Mouse (Mus musculus) T-cell, adult 2 months (primary cell): ENCODE data around the gene Cntd1.
A peak's percentile ranks its signal among the peaks of the same experiment; 100 is the strongest.

ENCODE experiments used
- DNase-seq: peaks from one replicate; pipeline ENCODE4 v3.0.0; 2022; ENCODE audit warnings: low spot score

Cntd1 gene

GRCm38 (mm10) chr11:101278223-101279192 is at the start of gene Cntd1, which contains the start of gene Coa3:
Cntd1 (plus strand) TSS chr11:101279012.
Coa3 (minus strand) TSS chr11:101279114.
- peak; percentile 80 for DNase-seq

DNA sequence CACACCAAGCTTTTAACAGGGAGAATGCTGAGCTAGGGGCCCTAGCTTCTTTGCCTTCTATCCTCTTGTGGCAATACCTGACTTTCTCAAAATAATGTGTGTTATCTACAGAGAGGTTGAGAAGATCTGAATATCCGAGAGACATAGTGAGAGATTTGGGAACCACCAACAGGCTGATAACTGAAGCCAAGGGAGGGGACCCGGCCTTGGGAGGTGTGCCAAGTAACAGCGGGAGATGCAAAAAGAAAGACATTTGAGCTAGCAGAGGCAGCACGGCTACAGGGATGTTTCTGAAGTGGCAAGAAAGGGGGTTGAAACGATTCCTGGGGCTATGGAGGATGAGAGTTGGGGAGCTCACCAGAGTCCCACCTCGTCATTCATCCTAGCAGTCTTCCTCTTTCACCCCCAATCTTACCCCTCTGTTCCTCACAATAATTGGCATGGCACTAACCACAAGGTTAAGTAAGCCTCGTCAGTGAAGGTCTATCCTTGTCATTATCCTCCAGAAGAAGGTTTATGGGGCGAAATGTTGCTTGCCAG is 49.4 kb upstream of the Cntd1 start:
- no peak for DNase-seq

GRCm38 (mm10) chr11:101230061-101230511 is 48.7 kb upstream of the Cntd1 start:
- DNase-seq = no peak

GRCm38 (mm10) chr11:101230526-101230925 is 48.3 kb upstream of the Cntd1 start:
- no peak for DNase-seq

GRCm38 (mm10) chr11:101230991-101231871 is 47.6 kb upstream of the Cntd1 start:
- DNase-seq = no peak

- DNase-seq = no peak
Observed at GRCm38 (mm10) chr11:101232010-101232839, 46.6 kb upstream of the Cntd1 start.

GRCm38 (mm10) chr11:101233240-101233639 is 45.6 kb upstream of the Cntd1 start:
- DNase-seq = no peak

- no peak for DNase-seq
Observed at GRCm38 (mm10) chr11:101234124-101234523, 44.7 kb upstream of the Cntd1 start.

- DNase-seq = no peak
Observed at GRCm38 (mm10) chr11:101235429-101235828, 43.4 kb upstream of the Cntd1 start.

DNA sequence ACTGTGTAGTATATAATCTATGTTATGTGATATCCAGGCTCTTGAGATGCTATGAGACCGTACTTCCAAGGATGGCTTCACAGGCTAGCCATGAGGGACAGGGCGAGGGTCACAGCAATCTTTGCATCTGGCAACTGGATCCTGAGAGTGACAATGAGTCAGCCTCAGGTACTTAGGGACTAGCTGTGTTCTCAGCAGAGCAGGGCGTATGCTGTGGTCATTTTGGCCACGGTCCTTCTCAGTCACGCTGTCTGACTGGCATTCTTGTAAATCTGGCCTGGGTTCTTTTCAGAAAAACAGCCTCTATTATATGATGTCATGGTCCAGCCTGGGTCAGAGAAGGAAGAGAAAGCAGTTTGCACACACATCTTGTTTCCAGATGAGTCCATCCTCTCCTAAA is 42.0 kb upstream of the Cntd1 start:
- no peak for DNase-seq

- DNase-seq = no peak
Observed at GRCm38 (mm10) chr11:101238071-101238647, 40.7 kb upstream of the Cntd1 start.

DNA sequence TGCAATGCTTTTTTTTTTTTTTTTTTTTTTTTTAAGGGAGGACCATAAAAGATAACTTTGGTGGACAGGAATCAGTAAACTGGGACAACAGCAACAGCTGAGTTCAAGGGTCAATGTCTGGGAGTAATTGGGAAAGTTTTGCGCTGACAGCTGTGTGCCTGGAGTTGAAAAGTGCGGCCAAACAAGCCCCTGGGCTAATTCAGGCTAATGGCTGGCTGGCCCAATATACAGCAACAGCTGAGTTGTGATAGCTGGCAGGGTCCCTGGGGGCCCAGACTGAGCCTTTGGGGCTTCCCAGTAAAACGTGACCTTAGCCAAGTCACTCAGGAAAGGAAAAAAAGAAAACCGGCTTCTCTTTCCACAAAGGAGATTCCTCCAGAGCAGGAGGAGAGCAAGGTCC is 33.7 kb upstream of the Cntd1 start:
- DNase-seq = no peak

DNA sequence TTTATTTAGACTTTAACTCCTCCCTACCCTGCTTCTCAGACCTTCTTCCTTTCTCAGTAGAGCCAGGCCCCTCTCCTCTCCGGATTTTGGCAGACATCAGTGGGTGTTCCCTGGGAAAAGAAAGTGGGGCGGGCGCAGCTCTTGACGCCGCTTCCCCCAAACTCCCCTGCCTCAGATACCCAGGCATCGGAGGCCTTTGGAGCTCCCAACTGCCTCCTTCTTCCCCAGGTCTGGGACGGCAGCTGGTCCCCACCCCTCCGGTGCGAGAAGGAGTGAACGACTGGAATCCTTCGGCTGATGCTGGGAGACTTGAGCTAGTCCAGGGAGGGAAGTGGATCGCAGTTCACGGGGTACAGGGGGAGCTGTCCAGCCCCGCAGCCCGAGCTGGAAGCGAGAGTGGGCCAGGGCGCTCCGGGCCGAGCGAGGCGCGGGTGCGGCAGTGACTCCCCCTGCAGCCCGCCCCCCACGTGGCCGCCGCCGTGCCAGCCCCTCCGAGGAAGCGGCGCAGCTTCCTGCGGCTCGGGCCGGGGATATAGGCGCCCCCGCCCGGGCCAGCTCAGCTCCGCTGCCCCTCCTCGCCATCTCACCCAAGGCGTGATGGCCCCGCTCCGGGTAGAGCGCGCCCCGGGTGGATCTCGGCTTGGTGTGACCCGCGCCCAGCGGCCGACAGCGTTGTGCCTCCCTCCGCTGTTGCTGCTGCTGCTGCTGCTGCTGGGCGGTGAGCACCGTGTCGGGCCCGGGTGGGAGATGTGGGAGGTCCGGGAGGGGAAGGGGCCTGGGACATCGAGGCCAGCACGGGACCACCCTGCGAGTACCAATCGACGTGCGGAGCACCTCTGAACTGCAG is 32.7 kb upstream of the Cntd1 start, which contains the start of gene Ramp2:
TSS of gene Ramp2 (plus strand) at position 174 of the 847 bp plus-strand sequence.
- DNase-seq = peak; percentile 21

- no peak for DNase-seq
Observed at GRCm38 (mm10) chr11:101246702-101247012, 32.2 kb upstream of the Cntd1 start.

DNA sequence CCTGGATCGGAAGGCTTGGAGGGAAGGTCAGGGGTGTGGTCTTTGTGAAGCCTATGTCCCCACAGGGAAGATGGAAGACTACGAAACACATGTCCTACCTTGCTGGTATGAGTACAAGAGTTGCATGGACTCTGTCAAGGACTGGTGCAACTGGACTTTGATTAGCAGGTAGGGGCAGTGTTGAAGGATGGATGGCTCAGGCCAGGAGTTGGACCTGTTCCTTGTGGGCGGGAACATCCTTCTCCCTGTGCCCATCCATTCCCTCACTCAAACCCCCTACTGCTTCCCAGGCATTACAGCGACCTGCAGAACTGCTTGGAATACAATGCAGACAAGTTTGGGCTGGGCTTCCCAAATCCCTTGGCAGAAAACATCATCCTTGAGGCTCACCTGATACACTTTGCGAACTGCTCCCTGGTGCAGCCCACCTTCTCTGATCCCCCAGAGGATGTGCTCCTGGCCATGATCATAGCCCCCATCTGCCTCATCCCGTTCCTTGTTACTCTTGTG is 31.2 kb upstream of the Cntd1 start:
- DNase-seq = no peak

- peak; percentile 56 for DNase-seq
Observed at GRCm38 (mm10) chr11:101248258-101248994, 30.4 kb upstream of the Cntd1 start.

DNA sequence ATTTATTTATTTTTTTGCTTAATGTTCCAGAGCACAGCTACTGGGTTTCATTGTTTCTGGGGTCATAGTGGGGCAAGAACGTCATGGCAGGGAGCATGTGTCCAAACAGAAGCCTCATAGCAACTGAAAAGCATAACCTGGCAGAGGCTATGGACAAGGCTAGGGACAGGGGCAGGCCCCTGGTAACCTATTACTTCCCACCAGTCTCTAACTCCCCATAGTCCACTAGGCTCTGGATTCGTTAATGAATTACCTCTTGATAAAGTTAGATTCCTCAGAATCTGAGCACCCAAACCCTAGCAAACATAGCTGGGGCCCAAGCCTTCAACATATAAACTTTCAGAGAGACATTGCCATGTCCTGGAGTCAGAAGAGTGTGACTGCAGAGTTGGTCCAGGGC is 27.8 kb upstream of the Cntd1 start:
- no peak for DNase-seq

- DNase-seq = no peak
Observed at GRCm38 (mm10) chr11:101252941-101253340, 25.9 kb upstream of the Cntd1 start.
